Mouse (Mus musculus) midbrain, embryonic 16.5 days (tissue): ENCODE measurements around the gene 4930470P17Rik. TPM values are rescaled to one million over a fixed set of nuclear protein-coding genes. Genes with fewer than 3 reads are reported as not detected.

Source experiments
- ATAC-seq: fragments of 200-750 bp; cut with Nextera tagmentation; 2 replicates; pipeline ENCODE4 v1.8.0; 2017; ENCODE audit warnings: moderate TSS enrichment
- H3K27ac ChIP-seq: fragments of 300-500 bp; sonication (generic); 2 replicates; pipeline ENCODE4 v1.5.1; 2014; ENCODE audit warnings: mild to moderate bottlenecking, low read length, mixed read lengths
- H3K27me3 ChIP-seq: fragments of 300-500 bp; sonication (generic); 2 replicates; pipeline ENCODE4 v1.6.1; 2014; ENCODE audit warnings: low read depth, low read length, mixed read lengths; ENCODE audit not compliant: control insufficient read depth, insufficient read depth
- H3K36me3 ChIP-seq: fragments of 300-500 bp; sonication (generic); 2 replicates; pipeline ENCODE4 v1.6.1; 2014; ENCODE audit warnings: mild to moderate bottlenecking, low read length, moderate library complexity, mixed read lengths; ENCODE audit not compliant: control insufficient read depth, insufficient read depth
- H3K4me1 ChIP-seq: fragments of 300-500 bp; sonication (generic); 2 replicates; pipeline ENCODE4 v1.6.1; 2014; ENCODE audit warnings: mild to moderate bottlenecking, low read length, mixed read lengths; ENCODE audit not compliant: control insufficient read depth, insufficient read depth
- H3K4me2 ChIP-seq: fragments of 300-500 bp; sonication (generic); 2 replicates; pipeline ENCODE4 v1.6.1; 2014; ENCODE audit warnings: mild to moderate bottlenecking, low read length, mixed read lengths
- H3K4me3 ChIP-seq: fragments of 300-500 bp; sonication (generic); 2 replicates; pipeline ENCODE4 v1.5.1; 2014; ENCODE audit warnings: low read depth, mild to moderate bottlenecking, low read length, moderate library complexity, mixed read lengths
- H3K9ac ChIP-seq: fragments of 300-500 bp; sonication (generic); 2 replicates; pipeline ENCODE4 v1.6.1; 2014; ENCODE audit warnings: low read depth, low read length, mixed read lengths
- H3K9me3 ChIP-seq: fragments of 300-500 bp; sonication (generic); replicated peaks from 2 replicates; pipeline ENCODE4 v1.6.1; 2014; ENCODE audit warnings: mild to moderate bottlenecking, low read length, mixed read lengths; ENCODE audit not compliant: control insufficient read depth, poor library complexity, severe bottlenecking
- WGBS: fragments of 180-500 bp; shearing (Covaris S2); extraction: QIAGEN DNeasy Blood & Tissue Kit; methylation state at CpG from one replicate; pipeline ENCODE4 v1.1.7; 2014; 5-methylcytosine and 5-hydroxymethylcytosine counted together
- polyA plus RNA-seq: library from polyadenylated mRNA; unstranded; fragments of >200 nt; fragmentation: Nextera tagmentation; extraction: Ambion mirVana; gene quantifications from 2 replicates; pipeline ENCODE4 v1.2.1, GENCODE M21; 2015

4930470P17Rik gene
- polyA plus RNA-seq, 1 experiment from 2014 or later = not detected

DNA sequence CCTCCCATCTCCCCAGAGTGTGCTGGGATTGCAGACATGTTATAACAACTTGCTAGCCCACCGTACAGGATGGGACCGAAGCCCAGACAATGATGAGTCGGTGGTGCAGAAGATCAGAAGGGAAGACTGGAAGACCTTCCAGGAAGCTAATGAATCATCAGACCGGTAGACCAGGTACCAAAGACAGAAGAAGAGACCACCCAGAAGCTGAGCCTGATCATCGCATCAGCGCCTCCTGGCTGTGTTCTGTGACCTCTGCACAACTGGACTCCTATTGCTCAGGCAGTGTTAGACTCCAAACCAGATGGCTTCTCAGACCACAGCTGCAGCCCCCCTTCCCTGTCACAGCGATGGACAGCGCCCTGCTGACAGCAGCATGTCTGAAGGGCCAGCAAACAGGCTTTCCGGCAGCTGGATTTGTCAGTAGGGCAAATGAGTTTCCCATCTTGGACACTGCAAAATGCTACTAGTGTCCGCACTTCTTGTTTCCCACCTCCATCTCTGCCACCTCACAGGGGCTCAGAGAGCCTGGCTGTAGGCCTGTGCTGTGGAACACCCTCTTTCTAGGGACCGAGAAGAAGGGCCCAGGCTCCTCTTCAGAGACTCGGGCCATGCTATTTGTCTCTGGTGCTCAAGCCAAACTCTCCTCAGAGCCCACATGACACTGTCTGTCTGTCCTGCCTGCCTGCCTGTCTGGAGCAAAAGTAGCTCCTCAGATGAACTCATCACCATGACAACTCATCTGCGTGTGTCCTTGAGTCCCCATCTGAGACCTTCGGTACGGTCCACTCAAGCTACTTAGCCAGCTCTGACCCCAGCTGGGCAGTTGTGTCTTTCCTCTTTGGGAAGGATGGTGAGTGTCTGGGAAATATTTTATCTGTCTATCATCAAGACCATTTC lies 37.6 kb downstream of the 4930470P17Rik start:
- no peak overlapping the region for H3K4me3 ChIP-seq
- no peak overlapping the region for H3K4me2 ChIP-seq
- H3K27me3 ChIP-seq = no peaks in the 10 kb centered on the region
- no peak for ATAC-seq
- no peak overlapping the region for H3K9ac ChIP-seq
- no peak overlapping the region for H3K27ac ChIP-seq
- 78% methylated on average over 15 of the region's 15 CpGs for WGBS
- no peaks in the 10 kb centered on the region for H3K9me3 ChIP-seq
- no peaks in the 10 kb centered on the region for H3K36me3 ChIP-seq
- no peaks in the 10 kb centered on the region for H3K4me1 ChIP-seq

GRCm38 (mm10) chr2:170552088-170552487 lies 49.7 kb downstream of the 4930470P17Rik start:
- H3K36me3 ChIP-seq = no peaks in the 10 kb centered on the region
- no peak overlapping the region for H3K4me3 ChIP-seq
- H3K4me2 ChIP-seq = no peak overlapping the region
- WGBS = 56% methylated on average over 7 of the region's 7 CpGs
- no peak overlapping the region for H3K27ac ChIP-seq
- H3K4me1 ChIP-seq = 0 out of 2 replicates have a peak, but pooled peaks cover 3% of the 10 kb centered on the region
- H3K27me3 ChIP-seq = no peaks in the 10 kb centered on the region
- no peaks in the 10 kb centered on the region for H3K9me3 ChIP-seq
- no peak overlapping the region for H3K9ac ChIP-seq
- 0 out of 2 replicates have a peak, but pooled peaks have one; percentile 44 for ATAC-seq

DNA sequence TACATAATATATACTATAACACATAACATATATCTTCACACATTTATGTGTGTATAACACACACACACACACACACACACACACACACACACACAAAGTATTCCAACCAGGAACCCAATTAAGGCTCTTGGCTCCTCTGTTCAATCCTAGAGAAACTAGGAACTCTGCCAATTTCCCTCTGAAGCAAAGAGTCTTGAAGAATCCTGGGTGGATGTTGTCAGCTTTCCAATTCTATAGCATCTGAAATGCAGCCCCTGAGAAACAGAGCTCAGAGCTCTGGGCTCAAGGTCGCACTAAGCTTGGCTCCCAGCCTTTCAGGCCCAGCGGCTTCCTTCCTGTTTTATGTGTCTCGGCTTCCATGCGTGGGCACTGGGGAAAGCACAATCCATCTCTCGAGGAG lies 51.6 kb downstream of the 4930470P17Rik start:
- Histone ChIP-seq H3K4me3 (no peak overlapping the region), H3K9ac (no peak overlapping the region), H3K4me2 (no peak overlapping the region), H3K36me3 (no peaks in the 10 kb centered on the region), H3K4me1 (0 out of 2 replicates have a peak, but pooled peaks cover 3% of the 10 kb centered on the region), H3K9me3 (no peaks in the 10 kb centered on the region), H3K27ac (no peak overlapping the region), H3K27me3 (no peaks in the 10 kb centered on the region)
- peak; percentile 59 for ATAC-seq
- WGBS = 25% methylated on average over 5 of the region's 5 CpGs

DNA sequence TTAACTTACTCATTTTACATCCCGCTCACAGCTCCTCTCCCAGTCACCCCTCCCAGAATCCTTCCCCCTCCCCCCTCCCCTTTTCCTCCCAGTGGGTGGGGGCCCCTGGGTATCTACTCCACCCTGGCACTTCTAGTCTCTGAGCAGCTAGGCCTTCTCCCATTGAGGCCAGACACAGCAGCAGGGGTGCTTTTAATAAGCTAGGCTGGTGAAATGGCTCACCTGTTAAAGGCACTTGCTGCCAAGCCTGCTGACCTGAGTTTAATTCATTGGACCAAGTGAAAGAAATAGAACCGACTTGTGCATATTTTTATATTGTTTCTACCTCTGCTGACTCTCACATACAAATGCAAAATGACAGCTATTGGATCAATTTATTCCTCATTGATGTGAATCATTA lies 52.7 kb downstream of the 4930470P17Rik start:
- no peaks in the 10 kb centered on the region for H3K27me3 ChIP-seq
- no peak overlapping the region for H3K4me3 ChIP-seq
- H3K36me3 ChIP-seq = no peaks in the 10 kb centered on the region
- no peaks in the 10 kb centered on the region for H3K9me3 ChIP-seq
- H3K4me1 ChIP-seq = 0 out of 2 replicates have a peak, but pooled peaks cover 3% of the 10 kb centered on the region
- H3K27ac ChIP-seq = no peak overlapping the region
- no peak overlapping the region for H3K9ac ChIP-seq
- ATAC-seq = no peak
- no peak overlapping the region for H3K4me2 ChIP-seq
- 84% methylated on average over 2 of the region's 2 CpGs for WGBS

DNA sequence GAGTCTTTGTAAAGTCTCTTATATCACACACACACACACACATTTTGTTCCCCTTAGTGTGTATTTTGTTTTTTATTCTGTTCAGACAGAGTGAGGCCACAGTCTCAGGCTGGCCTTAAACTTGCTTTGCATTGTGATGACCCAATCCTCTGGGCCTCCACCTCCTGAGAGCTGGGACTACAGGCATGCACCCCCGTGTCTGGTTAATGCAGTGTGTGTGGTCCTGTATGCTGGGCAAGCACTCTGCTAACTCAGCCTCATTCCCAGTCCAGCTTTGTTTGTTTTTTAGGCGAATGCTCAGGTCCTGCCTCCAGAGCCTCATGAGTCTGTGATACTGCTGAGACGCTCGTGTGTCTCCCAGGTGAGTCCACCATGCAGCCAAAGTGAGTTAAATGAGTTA lies 53.8 kb downstream of the 4930470P17Rik start:
- Histone ChIP-seq H3K4me2 (no peak overlapping the region), H3K9ac (no peak overlapping the region), H3K27ac (no peak overlapping the region), H3K4me1 (0 out of 2 replicates have a peak, but pooled peaks cover 3% of the 10 kb centered on the region), H3K4me3 (no peak overlapping the region), H3K36me3 (no peaks in the 10 kb centered on the region), H3K27me3 (no peaks in the 10 kb centered on the region), H3K9me3 (no peaks in the 10 kb centered on the region)
- 44% methylated on average over 4 of the region's 4 CpGs for WGBS
- no peak for ATAC-seq

DNA sequence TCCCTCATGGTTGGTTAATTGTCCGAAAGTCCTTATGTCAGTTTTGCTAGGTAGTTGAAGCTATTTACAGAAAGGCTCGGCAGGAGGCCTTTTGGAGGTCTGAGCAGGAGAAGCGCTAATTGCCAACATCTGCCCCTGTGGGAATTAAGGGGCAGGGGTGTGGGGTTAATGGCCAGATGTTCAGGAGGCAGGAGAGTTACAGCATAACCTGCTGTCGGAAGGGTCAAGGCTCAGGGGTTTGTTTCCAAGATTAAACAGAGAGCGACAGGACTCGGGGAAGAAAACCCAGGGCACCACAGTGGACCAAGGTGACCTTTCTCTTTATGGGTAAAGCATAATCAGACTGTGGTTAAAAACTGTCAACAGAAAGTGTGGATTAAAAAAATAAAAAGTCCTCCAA lies 54.3 kb downstream of the 4930470P17Rik start:
- Histone ChIP-seq H3K4me2 (no peak overlapping the region), H3K9ac (no peak overlapping the region), H3K4me1 (0 out of 2 replicates have a peak, but pooled peaks cover 3% of the 10 kb centered on the region), H3K27ac (no peak overlapping the region), H3K9me3 (no peaks in the 10 kb centered on the region), H3K27me3 (no peaks in the 10 kb centered on the region), H3K36me3 (no peaks in the 10 kb centered on the region), H3K4me3 (no peak overlapping the region)
- WGBS = 15% methylated on average over 6 of the region's 6 CpGs
- ATAC-seq = no peak

- no peaks in the 10 kb centered on the region for H3K36me3 ChIP-seq
- H3K4me3 ChIP-seq = no peak overlapping the region
- no peak for ATAC-seq
- H3K9ac ChIP-seq = no peak overlapping the region
- H3K27me3 ChIP-seq = no peaks in the 10 kb centered on the region
- 0 out of 2 replicates have a peak, but pooled peaks cover 1% of the 10 kb centered on the region for H3K4me1 ChIP-seq
- WGBS = 61% methylated on average over 4 of the region's 4 CpGs
- H3K9me3 ChIP-seq = no peaks in the 10 kb centered on the region
- no peak overlapping the region for H3K27ac ChIP-seq
- no peak overlapping the region for H3K4me2 ChIP-seq
These were observed 56.1 kb downstream of the 4930470P17Rik start for GRCm38 (mm10) chr2:170545745-170546144.

DNA sequence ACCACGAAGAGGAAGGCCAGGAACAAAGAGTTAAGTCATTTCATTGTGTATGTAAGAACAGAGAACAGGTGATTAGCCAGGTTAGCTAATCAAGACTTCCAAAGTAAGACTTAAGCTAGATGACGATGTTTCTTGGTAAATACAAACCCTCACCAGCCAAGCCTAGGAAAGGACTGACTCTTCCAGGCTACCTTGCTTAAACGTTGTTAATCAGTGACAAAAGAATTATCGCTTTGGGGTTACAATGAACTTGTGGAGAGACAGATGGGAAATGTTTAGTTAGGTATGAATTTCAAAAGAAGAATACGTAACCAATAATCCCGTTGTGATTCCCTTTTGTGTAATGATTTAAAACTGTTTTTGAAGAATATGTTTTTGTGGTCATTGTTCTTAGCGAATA lies 56.9 kb downstream of the 4930470P17Rik start:
- no peaks in the 10 kb centered on the region for H3K27me3 ChIP-seq
- H3K4me1 ChIP-seq = no peaks in the 10 kb centered on the region
- ATAC-seq = no peak
- 89% methylated on average over 7 of the region's 7 CpGs for WGBS
- H3K4me3 ChIP-seq = no peak overlapping the region
- H3K9ac ChIP-seq = no peak overlapping the region
- H3K9me3 ChIP-seq = no peaks in the 10 kb centered on the region
- H3K27ac ChIP-seq = no peak overlapping the region
- H3K36me3 ChIP-seq = no peaks in the 10 kb centered on the region
- no peak overlapping the region for H3K4me2 ChIP-seq

DNA sequence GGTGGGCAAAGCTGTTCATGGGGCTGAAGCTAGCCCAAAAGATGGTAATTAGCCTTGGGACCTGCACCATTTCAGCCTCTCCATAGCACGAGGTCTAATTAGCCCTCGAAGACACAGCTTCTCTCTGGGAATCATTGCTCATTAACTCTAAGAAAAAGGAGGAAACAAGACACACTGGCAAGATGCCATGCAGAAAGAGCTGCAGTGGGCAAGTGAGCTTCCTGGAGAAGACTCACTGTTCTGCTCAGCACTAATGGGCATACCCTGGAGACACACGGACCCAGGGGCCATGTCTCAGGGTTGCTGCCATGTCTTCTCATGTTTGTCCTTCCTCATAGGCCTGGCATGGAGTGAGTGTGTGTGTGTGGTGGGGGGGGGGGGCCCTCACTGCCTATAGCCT lies 57.7 kb downstream of the 4930470P17Rik start:
- H3K36me3 ChIP-seq = no peaks in the 10 kb centered on the region
- no peak overlapping the region for H3K27ac ChIP-seq
- H3K27me3 ChIP-seq = no peaks in the 10 kb centered on the region
- ATAC-seq = no peak
- H3K9me3 ChIP-seq = no peaks in the 10 kb centered on the region
- no peaks in the 10 kb centered on the region for H3K4me1 ChIP-seq
- H3K4me2 ChIP-seq = no peak overlapping the region
- WGBS = 72% methylated on average over 3 of the region's 3 CpGs
- no peak overlapping the region for H3K4me3 ChIP-seq
- no peak overlapping the region for H3K9ac ChIP-seq
